Mouse (Mus musculus) embryonic facial prominence, embryonic 14.5 days (tissue): Measurements from ENCODE around the gene Ndufb7. TPM values are rescaled to one million over a fixed set of nuclear protein-coding genes. Genes with fewer than 3 reads are reported as not detected.
"Not testable (repeated sequence)": the region's sequence is repeated elsewhere in the genome, so short reads cannot be mapped to it uniquely, and the experiment has no call there.

Experiments
- ATAC-seq: fragments of 200-750 bp; cut with Nextera tagmentation; 2 replicates; pipeline ENCODE4 v1.8.0; 2017; ENCODE audit warnings: low read depth, moderate number of reproducible peaks, moderate TSS enrichment
- DNase-seq: peaks from one replicate; pipeline ENCODE4 v3.0.0-alpha.2; 2015; ENCODE audit warnings: low spot score
- H3K27ac ChIP-seq: fragments of 300-500 bp; sonication (generic); replicated peaks from 2 replicates; pipeline ENCODE4 v1.5.1; 2014; ENCODE audit warnings: low read depth, mild to moderate bottlenecking, low read length, moderate library complexity
- H3K27me3 ChIP-seq: fragments of 300-500 bp; sonication (generic); replicated peaks from 2 replicates; pipeline ENCODE4 v1.6.1; 2014; ENCODE audit warnings: low read length; ENCODE audit not compliant: control insufficient read depth, insufficient read depth
- H3K36me3 ChIP-seq: fragments of 300-500 bp; sonication (generic); 2 replicates; pipeline ENCODE4 v1.6.1; 2014; ENCODE audit warnings: low read length, mixed read lengths; ENCODE audit not compliant: control insufficient read depth, insufficient read depth
- H3K4me1 ChIP-seq: fragments of 300-500 bp; sonication (generic); 2 replicates; pipeline ENCODE4 v1.6.1; 2014; ENCODE audit warnings: antibody characterized with exemption, low read length; ENCODE audit not compliant: control insufficient read depth, insufficient read depth
- H3K4me2 ChIP-seq: fragments of 300-500 bp; sonication (generic); 2 replicates; pipeline ENCODE4 v1.6.1; 2014; ENCODE audit warnings: low read depth, mild to moderate bottlenecking, low read length, moderate library complexity, mixed read lengths
- H3K4me3 ChIP-seq: fragments of 300-500 bp; sonication (generic); 2 replicates; pipeline ENCODE4 v1.5.1; 2014; ENCODE audit warnings: low read depth, mild to moderate bottlenecking, low read length
- H3K9ac ChIP-seq: fragments of 300-500 bp; sonication (generic); 2 replicates; pipeline ENCODE4 v1.6.1; 2014; ENCODE audit warnings: low read depth, mild to moderate bottlenecking, low read length, moderate library complexity, mixed read lengths
- H3K9me3 ChIP-seq: fragments of 300-500 bp; sonication (generic); 2 replicates; pipeline ENCODE4 v1.6.1; 2016; ENCODE audit warnings: low read length; ENCODE audit not compliant: control insufficient read depth
- WGBS: fragments of 180-500 bp; shearing (Covaris S2); extraction: QIAGEN DNeasy Blood & Tissue Kit; methylation state at CpG from one replicate; pipeline ENCODE4 v1.1.7; 2014; 5-methylcytosine and 5-hydroxymethylcytosine counted together
- polyA plus RNA-seq: library from polyadenylated mRNA; unstranded; fragments of >200 nt; fragmentation: Nextera tagmentation; extraction: Ambion mirVana; gene quantifications from 2 replicates; pipeline ENCODE4 v1.2.1, GENCODE M21; 2014

Ndufb7 gene
- polyA plus RNA-seq, result 315 and 324 TPM in 2 replicates

DNA sequence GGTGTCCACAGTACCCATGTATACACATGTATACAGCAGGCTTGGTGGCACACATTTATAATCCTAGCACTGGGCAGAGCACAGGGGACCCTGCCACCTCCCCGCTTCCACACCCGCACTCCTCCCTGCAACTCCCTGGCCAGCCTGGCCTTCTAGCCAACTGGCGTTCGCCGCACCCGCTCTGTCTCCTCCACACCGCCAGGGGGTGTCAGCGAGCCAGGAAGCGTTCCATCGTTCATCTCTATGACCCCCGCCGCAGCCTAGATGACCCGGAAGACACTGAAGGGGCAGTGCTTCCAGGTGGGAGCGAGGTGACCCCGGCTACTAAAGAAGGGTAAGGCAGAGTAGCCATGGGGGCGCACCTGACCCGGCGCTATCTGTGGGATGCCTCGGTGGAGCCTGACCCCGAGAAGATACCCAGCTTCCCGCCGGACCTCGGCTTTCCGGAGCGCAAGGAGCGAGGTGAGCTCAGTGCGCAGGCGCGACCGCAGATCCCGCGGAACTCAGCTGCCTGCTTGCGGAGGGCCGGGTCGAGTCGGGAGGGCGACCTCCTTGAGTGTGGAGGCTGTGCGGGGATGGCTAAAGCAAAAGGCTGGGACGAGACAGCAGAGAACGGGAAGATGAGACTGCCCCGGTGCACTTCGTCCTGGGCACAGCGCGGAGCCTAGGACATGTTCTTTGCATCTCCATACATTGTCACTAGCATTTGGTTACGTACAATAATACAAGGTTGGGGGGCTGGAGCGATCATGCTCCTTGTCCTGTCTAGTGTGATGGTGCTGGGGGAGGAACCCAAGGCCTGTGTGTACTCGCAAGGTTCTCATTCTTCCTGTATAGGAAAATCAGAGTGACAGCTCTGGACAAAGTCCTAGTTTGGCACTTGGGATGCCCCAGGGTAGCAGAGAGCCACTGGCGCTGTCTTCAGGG is at the start of gene Ndufb7:
TSS of gene Ndufb7 (plus strand) at position 203 of the 927 bp plus-strand sequence.
- H3K9me3 ChIP-seq, result no peaks in the 10 kb centered on the region
- H3K27me3 ChIP-seq, result no peaks in the 10 kb centered on the region
- H3K9ac ChIP-seq, result peak within 1 kb of the TSS; percentile 78
- peak within 1 kb of the TSS; percentile 74 for H3K4me2 ChIP-seq
- ATAC-seq (peak; percentile 87), DNase-seq (peak; percentile 93)
- WGBS, result under 1% methylated on average over 39 of the region's 48 CpGs
- H3K4me3 ChIP-seq, result peak within 1 kb of the TSS; percentile 66
- H3K36me3 ChIP-seq, result peaks cover 23% of the 10 kb centered on the region
- H3K4me1 ChIP-seq, result no peaks in the 10 kb centered on the region; the same call in none of the 2 replicates
- H3K27ac ChIP-seq, result no peak within 1 kb of the TSS; the same call in 1 of the 2 replicates

DNA sequence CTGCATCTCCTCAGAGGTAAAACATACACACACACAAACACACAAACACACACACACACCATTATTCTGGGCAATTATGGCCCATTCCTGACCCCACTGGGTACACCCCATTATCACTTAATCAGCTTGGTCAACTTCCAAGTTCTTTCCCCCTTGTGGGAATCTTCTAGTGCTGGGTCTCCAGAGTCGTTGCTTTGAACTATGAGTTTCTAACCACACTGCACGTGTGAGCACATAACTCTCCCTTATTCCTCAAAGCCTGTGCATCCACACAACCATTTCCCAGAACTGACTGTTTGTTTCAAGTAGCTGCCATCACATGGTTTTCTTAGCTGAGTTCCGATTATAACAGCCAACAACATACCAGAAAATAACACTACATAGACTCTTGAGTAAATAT is 46.0 kb upstream of the Ndufb7 start:
- H3K9me3 ChIP-seq, result no peaks in the 10 kb centered on the region; the same call in 1 of the 2 replicates
- no peaks in the 10 kb centered on the region for H3K4me1 ChIP-seq
- H3K4me2 ChIP-seq, result no peak overlapping the region
- no peaks in the 10 kb centered on the region for H3K36me3 ChIP-seq
- DNase-seq (no peak), ATAC-seq (no peak)
- 65% methylated on average over 3 of the region's 3 CpGs for WGBS
- no peak overlapping the region for H3K4me3 ChIP-seq
- H3K9ac ChIP-seq, result no peak overlapping the region
- no peaks in the 10 kb centered on the region for H3K27me3 ChIP-seq
- no peak overlapping the region for H3K27ac ChIP-seq

DNA sequence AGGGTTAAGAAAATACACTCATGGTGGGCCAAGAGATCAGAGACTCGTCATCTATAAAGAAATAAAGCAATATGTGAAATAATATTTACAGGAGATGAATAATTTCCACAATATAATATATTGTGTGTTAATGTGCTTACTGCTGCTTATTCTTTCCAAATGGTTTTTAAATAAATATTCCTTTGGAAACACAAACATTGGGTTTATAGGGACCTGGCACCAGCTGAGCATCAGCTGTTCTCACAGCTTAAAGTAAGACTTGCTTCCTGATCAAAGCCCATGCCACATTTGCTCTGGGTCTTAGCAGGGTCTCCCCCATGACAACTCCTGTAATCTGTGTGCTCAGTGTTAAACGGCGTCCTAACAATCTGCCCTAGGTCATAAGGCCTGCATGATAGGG is 45.6 kb upstream of the Ndufb7 start:
- not testable (repeated sequence) for H3K36me3 ChIP-seq, H3K27me3 ChIP-seq, H3K9ac ChIP-seq, H3K4me3 ChIP-seq, H3K4me1 ChIP-seq, H3K4me2 ChIP-seq, H3K27ac ChIP-seq, H3K9me3 ChIP-seq
- ATAC-seq (0 out of 2 replicates have a peak, but pooled peaks have one; percentile 33), DNase-seq (peak; percentile 6)
- WGBS, result 71% methylated on average over 3 of the region's 3 CpGs

DNA sequence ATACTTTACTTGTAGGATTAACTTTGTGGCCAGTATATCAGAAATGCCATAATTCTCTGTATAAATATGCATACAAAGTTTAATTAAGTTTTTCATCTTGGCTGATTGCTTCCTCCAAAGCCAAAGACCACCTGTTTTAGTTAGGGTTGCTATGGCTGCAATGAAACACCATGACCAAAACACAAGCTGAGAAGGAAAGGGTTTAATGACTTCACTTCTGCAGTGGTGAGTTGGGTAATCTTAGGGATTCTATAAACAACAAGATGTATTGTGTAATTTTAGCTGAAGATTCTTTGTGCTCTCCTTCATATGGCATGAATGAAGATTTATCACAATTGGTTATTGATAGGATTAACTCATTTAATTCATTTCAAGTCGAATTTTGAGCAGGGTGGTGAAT is 45.2 kb upstream of the Ndufb7 start:
- no peak overlapping the region for H3K27ac ChIP-seq
- ATAC-seq (no peak), DNase-seq (no peak)
- H3K9ac ChIP-seq, result no peak overlapping the region
- H3K4me1 ChIP-seq, result no peaks in the 10 kb centered on the region
- WGBS, result 18% methylated on average over 1 of the region's 1 CpGs
- H3K36me3 ChIP-seq, result no peaks in the 10 kb centered on the region
- no peak overlapping the region for H3K4me3 ChIP-seq
- H3K4me2 ChIP-seq, result no peak overlapping the region
- no peaks in the 10 kb centered on the region; the same call in 1 of the 2 replicates for H3K9me3 ChIP-seq
- no peaks in the 10 kb centered on the region for H3K27me3 ChIP-seq

DNA sequence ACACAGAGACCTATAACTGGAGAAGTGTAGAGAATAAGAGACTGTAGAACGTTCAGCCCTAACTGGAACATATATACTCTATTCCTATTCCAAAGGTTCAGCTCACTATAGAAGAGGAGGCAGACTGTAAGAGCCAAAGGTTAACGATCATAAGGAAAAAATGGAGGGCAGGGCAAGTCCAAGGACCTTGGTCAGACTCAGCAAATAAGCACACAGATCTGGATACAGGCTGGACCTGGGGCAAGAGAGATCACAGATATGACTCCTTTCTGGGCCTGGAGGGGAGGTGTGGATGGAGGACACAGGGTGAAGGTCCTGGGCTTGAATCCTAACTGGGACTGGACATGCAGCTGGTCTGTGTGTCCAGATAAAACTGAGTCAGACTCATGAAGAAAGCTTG is 31.7 kb upstream of the Ndufb7 start:
- no peaks in the 10 kb centered on the region for H3K9me3 ChIP-seq
- no peak overlapping the region for H3K9ac ChIP-seq
- 86% methylated on average over 2 of the region's 2 CpGs for WGBS
- H3K27me3 ChIP-seq, result no peaks in the 10 kb centered on the region
- no peak overlapping the region for H3K4me3 ChIP-seq
- no peaks in the 10 kb centered on the region for H3K4me1 ChIP-seq
- H3K27ac ChIP-seq, result no peak overlapping the region
- no peak overlapping the region for H3K4me2 ChIP-seq
- ATAC-seq, result no peak
- no peaks in the 10 kb centered on the region for H3K36me3 ChIP-seq
- DNase-seq, result no peak

DNA sequence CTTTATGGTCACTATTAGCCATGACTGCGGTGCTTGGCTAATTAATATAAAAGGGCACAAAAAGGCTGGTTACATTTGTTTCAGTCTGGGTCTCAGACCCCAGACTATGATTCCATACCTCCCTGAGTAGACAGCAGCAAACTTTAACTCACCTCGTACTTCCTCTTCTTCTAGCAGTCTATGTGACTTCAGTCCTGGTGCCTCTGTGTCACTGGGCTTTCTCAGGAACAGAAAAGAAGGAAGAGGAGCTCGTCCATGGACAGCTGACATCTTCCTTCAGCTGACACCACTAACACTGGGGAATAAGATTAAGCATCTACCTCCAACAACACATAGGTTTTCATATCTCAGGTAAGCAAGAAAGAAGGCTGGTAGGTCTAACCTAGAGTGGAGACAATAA is 30.7 kb upstream of the Ndufb7 start, which contains the start of gene Olfr370:
TSS of gene Olfr370 (plus strand) at position 45 of the 400 bp plus-strand sequence.
- H3K9ac ChIP-seq, result no peak within 1 kb of the TSS
- no peak for ATAC-seq
- no peak within 1 kb of the TSS for H3K4me2 ChIP-seq
- no peak for DNase-seq
- WGBS, result 67% methylated on average over 3 of the region's 3 CpGs
- H3K4me1 ChIP-seq, result no peaks in the 10 kb centered on the region
- no peak within 1 kb of the TSS for H3K27ac ChIP-seq
- H3K4me3 ChIP-seq, result no peak within 1 kb of the TSS
- H3K36me3 ChIP-seq, result no peaks in the 10 kb centered on the region
- H3K27me3 ChIP-seq, result no peaks in the 10 kb centered on the region
- H3K9me3 ChIP-seq, result no peaks in the 10 kb centered on the region

DNA sequence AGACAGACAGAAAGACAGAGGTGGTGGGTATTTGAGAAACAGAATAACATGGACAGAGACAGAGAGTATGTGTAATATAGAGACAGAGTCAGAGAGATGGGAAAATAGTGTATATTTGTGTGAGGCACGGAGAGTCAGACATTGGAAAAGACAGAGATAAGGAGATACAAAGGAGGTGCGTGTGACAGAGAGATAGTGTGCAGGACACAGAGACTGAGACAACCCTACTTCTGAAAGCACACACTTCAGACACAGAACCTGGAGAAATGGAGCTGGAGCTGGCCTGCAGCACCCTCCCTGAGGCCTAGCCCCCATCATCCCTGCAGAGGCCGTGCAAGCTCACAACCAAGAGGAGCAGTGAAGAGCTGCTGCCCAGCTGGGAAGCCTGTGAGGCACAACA is 3.8 kb upstream of the Ndufb7 start:
- no peaks in the 10 kb centered on the region for H3K27me3 ChIP-seq
- H3K27ac ChIP-seq, result no peak overlapping the region
- H3K36me3 ChIP-seq, result no peaks in the 10 kb centered on the region
- H3K4me2 ChIP-seq, result no peak overlapping the region
- H3K9ac ChIP-seq, result no peak overlapping the region
- 84% methylated on average over 3 of the region's 3 CpGs for WGBS
- no peaks in the 10 kb centered on the region; the same call in none of the 2 replicates for H3K4me1 ChIP-seq
- no peak overlapping the region for H3K4me3 ChIP-seq
- H3K9me3 ChIP-seq, result no peaks in the 10 kb centered on the region
- ATAC-seq, result no peak
- no peak for DNase-seq

DNA sequence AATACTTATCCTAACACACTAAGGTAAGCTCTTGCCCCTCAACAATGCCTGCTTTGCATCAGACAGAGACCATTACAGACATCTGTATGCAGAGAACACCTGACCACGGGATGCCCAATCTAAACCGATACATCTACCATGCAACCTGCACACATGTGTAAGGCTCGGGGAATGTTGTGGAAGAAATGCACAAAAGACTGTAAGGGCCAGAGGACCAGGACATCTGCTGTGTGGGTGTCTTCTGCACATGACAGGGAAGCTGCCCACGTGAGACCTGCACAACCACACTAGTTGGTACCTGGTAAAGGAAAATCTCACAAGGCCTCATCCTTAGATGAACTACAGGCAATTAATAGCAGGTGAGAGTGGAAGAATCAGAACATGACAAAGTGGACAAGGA is 3.2 kb upstream of the Ndufb7 start:
- DNase-seq, result no peak
- Histone ChIP-seq H3K27ac (no peak overlapping the region), H3K4me3 (no peak overlapping the region), H3K4me1 (no peaks in the 10 kb centered on the region; the same call in none of the 2 replicates), H3K4me2 (no peak overlapping the region), H3K27me3 (no peaks in the 10 kb centered on the region), H3K9ac (no peak overlapping the region), H3K9me3 (no peaks in the 10 kb centered on the region), H3K36me3 (no peaks in the 10 kb centered on the region)
- ATAC-seq, result no peak
- 64% methylated on average over 4 of the region's 4 CpGs for WGBS
